Mouse (Mus musculus) adrenal gland, adult 18-20 months (tissue): ENCODE measurements at regions not wholly inside any gene's neighbourhood (a gene's known extent, or its start where the extent isn't known, plus 50 kb on each side); places are given as distances from the start of the nearest gene placed in this dataset.

ENCODE experiments used
- DNase-seq, 2 experiments: peaks; one replicate each; pipeline ENCODE4 v3.0.0; 2021 to 2022; ENCODE audit warnings: low spot score in 2 of 2

DNA sequence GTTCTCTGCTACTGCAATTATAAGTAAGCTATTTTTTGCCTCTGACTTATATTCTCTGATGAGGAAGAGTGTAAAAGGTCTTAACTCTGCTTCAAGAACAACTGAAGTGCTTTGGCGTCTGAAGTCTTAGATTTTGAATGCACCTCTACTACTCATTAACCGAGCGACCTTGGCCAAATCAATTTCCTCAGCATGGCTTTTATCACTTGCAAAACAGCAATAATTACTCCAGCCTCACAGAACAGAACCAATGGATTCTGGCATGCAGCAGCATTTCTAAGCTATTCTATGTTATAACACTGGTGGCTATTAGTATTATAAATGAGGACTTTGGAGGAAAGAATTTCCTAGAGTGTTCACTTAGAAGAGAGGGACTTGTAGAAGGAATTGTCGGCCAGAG is 462.9 kb upstream of the Cited2 start:
- DNase-seq = no peak

DNA sequence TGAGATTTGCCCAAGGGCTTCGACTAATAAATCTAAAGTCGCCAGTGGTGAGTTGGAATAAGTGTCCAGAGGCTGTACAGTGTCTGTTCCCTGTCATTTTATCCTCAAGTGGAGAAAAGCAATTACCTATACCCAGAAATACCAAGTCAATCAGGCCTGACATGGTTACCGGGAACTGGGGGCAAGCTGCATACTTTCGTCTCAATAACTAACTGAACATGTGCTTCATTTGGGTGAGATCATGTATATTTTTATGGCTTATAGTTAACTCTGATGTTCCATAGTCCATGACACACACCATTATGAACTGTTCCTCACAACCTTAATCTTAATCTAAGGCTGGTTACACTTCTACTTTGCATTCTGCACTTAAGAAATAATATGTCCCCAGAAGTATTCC is 462.4 kb upstream of the Cited2 start:
- DNase-seq = no peak

DNA sequence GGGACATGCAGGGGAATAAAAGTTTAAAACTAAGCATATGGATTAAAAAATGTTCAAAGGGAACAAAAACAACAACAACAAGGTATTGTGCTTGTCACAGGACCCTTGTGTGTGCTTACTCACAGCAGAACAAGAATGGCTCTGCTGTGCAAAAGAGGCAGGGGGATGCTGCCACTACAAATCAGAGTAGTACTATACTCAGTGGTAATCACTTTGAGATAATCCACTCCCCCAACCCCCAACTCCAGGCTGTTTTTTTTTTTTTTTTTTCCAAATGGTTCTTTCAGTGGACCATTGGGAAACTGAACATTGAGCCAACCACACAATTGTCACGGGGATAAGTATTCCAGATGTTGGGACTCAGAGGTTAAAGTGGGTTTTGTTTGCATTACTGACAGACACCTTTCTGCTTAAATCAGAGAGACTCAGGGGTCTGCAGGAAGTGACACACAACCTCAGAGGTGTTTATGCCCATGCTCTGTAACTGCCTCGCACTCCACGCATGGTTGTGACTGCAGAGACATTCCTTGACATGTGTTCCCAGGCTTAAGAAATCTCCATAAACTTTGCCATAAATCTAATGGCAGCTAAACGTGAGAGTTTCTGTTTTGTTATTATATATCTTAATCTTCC is 461.7 kb upstream of the Cited2 start:
- no peak for DNase-seq

- no peak for DNase-seq
Observed at GRCm38 (mm10) chr10:17261825-17262205, 461.2 kb upstream of the Cited2 start.

- DNase-seq = no peak
Observed at GRCm38 (mm10) chr10:17272646-17273045, 450.4 kb upstream of the Cited2 start.

GRCm38 (mm10) chr10:17273855-17274254 is 449.2 kb upstream of the Cited2 start:
- DNase-seq = no peak

- DNase-seq = no peak
Observed at GRCm38 (mm10) chr10:17275214-17275613, 447.8 kb upstream of the Cited2 start.

DNA sequence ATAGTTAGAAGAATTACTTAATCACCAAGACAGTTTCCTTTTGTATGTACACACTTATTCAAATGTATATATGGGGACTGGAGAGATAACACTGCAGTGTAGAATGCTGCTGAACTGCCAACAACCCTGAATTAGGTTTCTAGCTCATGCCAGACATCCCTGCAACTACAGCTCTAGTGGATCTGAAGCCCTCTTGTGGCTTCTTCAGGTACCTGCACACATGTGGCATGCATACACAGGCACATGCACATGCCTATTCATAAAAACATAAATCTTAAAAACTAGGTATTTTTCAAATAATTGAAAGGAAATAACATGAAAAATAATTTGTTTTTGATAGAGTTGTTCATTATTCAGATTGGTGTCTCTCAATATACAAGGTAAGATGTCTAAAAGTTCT is 445.1 kb upstream of the Cited2 start:
- no peak for DNase-seq

GRCm38 (mm10) chr10:17284858-17285257 is 438.2 kb upstream of the Cited2 start:
- DNase-seq = no peak

GRCm38 (mm10) chr10:17287141-17287540 is 435.9 kb upstream of the Cited2 start:
- DNase-seq = no peak

DNA sequence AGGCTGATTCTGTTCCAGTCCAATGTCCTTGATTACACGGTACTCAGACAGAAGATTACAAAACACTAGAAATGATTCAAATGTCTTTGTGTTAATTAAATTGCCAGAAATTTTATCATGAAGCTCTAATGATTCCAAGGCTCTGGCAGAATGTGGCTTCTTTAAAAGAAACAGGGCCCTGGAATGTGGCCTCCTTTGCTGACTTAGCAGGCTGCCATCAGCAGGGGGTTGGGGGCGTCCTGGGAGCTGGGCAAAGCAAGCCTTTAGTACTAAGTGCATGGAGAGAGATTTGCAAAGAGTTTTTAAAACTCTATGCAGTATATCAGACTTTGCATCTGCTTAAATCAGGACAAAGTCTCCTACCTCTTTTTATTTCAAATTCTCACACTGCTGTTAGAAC is 434.8 kb upstream of the Cited2 start:
- DNase-seq = peak in 1 of 2 experiments; percentile 18

- DNase-seq = no peak
Observed at GRCm38 (mm10) chr10:17292331-17292730, 430.7 kb upstream of the Cited2 start.

- DNase-seq = no peak
Observed at GRCm38 (mm10) chr10:17294440-17294839, 428.6 kb upstream of the Cited2 start.

GRCm38 (mm10) chr10:17295157-17295556 is 427.9 kb upstream of the Cited2 start:
- no peak for DNase-seq

- DNase-seq = no peak
Observed at GRCm38 (mm10) chr10:17299600-17299999, 423.4 kb upstream of the Cited2 start.

DNA sequence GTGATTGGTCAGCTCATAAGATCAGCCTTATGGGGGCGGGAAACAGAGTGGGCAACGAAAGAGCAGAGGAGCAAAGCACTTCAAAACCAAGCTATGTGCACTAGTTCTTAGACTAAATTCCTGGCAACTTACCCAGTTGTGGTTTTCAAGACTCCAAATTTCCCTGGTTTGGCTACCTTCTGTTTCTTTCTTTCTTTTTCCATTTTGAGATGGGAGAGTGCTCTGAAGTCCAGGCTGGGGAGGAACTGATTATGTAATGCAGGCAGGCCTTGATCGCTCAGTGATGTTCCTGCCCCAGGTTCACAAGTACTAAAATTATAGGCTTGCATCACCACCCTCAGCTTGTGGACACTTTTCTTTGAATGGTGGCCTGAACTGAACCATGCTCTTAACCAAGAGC is 396.3 kb upstream of the Cited2 start:
- no peak for DNase-seq

- DNase-seq = no peak
Observed at GRCm38 (mm10) chr10:17330904-17331606, 392.0 kb upstream of the Cited2 start.

- DNase-seq = no peak
Observed at GRCm38 (mm10) chr10:17331607-17332008, 391.4 kb upstream of the Cited2 start.

DNA sequence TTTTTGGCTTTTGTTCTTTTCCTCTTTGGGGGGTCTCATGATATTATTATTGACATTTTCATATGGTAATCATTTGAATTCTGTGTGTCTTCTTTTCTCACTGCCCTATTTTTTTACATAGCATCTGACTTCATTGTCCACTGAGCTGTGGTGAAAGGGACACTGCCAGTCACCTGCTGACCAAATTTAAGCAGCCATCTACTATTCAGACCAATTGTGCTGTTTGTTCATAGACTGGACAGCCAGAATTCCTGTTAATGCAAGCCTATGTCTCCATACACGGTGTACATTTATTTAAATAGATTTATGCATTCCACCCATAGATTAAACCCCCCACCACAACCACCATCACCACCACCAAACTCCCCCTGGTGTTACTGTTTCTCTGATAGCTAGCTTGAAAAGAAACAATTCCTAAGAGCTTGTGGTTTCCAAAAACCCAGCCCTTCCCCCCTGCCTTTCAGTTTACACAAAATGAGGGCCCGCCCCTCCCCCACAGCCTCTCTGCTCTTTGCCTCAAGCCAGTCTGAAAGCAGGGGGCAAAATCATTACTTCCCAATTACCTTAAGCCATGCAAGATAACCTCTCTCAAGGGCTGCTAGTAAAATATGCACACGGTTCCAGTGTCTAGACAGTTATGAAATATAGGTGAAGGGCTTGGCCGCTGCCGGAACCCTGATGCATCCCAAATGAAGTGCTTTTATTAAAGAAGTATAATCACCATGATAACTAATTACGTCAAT is 390.8 kb upstream of the Cited2 start:
- no peak for DNase-seq

GRCm38 (mm10) chr10:17332986-17333385 is 390.0 kb upstream of the Cited2 start:
- DNase-seq = no peak

DNA sequence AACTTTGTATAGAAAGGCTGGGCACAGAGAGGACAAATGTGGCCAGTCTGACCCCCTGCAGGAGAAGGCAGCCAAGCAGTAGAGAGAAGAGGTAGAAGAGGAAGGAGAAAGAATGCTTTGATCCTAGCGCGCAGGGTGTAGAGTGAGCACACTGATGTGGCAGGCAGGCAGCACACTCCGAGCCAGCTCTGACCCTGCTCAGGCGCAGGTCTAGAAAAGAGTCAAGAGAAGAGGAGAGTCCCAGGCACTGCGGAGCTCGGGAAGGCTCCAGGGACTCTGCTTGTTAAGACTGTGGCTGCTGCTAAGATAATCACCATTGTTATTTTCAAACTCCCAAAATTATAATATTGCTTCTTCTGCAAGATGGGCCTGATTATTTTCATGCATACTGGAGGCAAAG is 389.3 kb upstream of the Cited2 start:
- no peak for DNase-seq

DNA sequence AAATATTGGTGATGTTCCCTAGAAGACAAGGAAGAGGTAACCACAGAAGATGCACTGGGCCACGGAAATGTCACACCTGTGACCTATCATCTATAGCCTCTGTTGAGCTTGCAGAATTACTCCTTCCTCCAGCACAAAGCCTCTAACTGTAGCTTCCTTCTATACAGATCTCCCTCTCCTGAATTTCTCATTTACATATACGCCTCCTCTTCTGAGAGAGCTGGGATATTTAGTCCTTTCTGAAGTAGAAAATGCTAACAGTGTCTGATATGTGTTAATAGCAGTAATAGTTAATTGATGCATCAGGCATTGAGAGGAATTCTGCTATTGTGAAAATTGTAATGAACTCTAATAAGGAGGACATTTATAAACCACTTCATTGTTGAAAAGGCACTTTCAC is 385.8 kb upstream of the Cited2 start:
- DNase-seq = no peak
